Mouse (Mus musculus): ENCODE measurements around the gene Arhgap32.

GRCm38 (mm10) chr9:32207133-32207532, 91.2 kb downstream of the Arhgap32 start:
- no peak for TF ChIP-seq CTCF (IDR thresholded peaks at IDR 0.05; ENCODE audit: low read depth)
- TF ChIP-seq EP300 (IDR thresholded peaks at IDR 0.05; ENCODE audit: low read depth): no peak
